Mouse (Mus musculus) small intestine, adult 2 months (tissue): ENCODE results near the gene Myh14.

Experiments used
- CTCF ChIP-seq: fragments of 200-500 bp; IDR thresholded peaks from 2 replicates; pipeline ENCODE4 v1.5.1; 2012; ENCODE audit warnings: low read depth, mild to moderate bottlenecking, control low read depth, inconsistent platforms, low read length, moderate library complexity, mixed read lengths; ENCODE audit not compliant: insufficient replicate concordance, insufficient read length; ENCODE audit errors: extremely low read depth
- POLR2A ChIP-seq: fragments of 200-500 bp; IDR thresholded peaks from 2 replicates; pipeline ENCODE4 v1.6.1; 2012; ENCODE audit warnings: low read depth, mild to moderate bottlenecking, control low read depth, inconsistent platforms, low read length, moderate library complexity

- TF ChIP-seq POLR2A (peak; percentile 22; the same call in 1 of the 2 replicates), CTCF (no peak)
Observed at GRCm38 (mm10) chr7:44683656-44684055, 13.0 kb upstream of the Myh14 start.
